Mouse (Mus musculus): ENCODE data around the gene Ctdnep1.
"Not testable (repeated sequence)": the region's sequence is repeated elsewhere in the genome, so short reads cannot be mapped to it uniquely, and the experiment has no call there.

The Ctdnep1 gene

DNA sequence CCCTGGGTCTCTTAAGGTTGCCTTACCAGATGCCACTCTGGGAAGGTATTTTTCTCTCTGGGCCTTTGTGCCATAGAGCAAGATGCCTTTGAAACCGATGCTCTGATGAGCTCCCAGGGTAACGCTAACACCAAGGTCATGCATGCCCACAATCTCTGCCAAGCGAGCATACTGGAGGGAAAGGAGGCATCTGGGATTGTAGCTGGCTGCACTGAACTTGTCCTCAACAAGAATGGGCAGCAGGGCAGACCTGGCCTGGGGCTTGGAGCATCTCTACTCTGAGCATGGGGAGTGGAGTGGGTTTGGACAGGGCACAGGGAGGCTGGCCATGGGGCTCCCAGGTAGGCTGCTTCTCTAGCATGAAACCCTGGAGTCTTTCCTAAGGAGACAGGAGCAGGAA is 32.5 kb downstream of the Ctdnep1 start:
- no peak for DNase-seq

DNA sequence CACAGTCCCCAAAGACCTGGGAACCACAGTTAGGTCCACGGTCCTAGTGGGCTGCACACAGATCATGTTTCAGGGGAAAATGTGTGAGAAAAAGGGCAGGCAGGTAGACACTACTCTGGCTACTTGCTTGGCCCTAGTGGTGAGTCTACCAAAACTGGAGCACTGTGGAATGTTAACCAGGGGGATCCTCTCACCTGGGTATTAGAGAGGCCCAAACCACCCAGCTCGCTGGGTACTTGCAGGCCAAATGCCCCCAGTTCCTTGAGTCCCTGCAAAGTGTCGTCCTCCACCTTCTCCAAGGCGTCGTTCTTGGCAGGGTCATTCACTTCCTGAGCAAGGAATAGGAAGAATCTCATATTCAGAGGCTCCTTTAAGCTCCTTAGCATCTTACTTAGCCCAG is 33.1 kb downstream of the Ctdnep1 start:
- DNase-seq = no peak

DNA sequence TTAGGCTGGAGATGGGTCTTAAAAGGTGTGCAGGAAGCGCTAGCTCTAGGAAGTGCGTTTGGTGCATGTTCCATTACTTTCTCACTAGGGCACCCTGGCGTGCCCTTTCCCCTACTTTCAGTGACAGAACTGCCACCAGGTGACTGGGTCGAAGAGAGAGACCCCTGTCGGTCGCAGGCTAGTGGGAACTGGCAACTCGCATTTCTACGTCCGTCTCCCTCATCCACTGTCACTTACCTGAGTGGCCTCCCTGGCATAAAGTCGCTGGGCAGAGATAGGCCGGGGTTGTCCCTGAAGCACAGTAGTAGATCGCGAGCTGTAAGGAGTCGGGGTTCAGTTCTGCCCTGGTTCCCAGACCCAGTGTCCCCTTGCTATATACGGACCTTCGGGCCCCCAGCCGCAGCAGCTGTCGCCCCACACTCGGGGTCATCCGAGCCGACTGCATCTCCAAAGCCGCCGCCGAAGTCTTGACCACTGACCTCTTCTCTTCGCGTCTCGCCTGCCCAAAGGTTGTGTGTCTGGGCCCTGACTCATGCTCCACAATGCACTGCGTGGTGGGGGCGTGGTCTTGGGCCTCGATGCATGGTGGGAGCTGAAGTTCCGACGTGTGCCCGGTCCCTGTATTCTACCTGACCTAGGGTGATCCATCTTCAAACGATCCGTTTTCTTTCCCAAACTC is 34.1 kb downstream of the Ctdnep1 start, which contains the start of gene Acadvl:
Gene Acadvl (minus strand): TSS at position 532 of the 679 bp plus-strand sequence.
- peak; percentile 82 to 87 for DNase-seq

DNA sequence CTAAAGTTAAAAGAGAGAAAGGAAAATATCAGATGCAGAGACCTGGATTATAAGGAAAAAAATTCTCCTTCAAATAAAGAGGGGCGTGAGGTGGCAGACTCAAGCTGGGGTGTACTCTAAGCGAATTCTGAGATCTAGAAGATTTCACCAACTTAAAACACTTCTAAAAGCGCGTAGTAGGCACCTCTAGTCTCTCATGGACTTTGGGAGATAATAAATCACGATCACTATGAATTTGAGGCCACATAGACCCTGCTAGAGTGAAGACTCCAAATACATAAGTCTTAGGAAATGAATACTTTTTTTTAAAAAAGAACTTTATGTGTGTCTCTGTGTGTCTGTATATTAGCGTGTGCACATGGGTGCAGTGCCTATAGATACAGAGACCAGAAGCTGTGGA is 34.7 kb downstream of the Ctdnep1 start:
- DNase-seq = no peak

DNA sequence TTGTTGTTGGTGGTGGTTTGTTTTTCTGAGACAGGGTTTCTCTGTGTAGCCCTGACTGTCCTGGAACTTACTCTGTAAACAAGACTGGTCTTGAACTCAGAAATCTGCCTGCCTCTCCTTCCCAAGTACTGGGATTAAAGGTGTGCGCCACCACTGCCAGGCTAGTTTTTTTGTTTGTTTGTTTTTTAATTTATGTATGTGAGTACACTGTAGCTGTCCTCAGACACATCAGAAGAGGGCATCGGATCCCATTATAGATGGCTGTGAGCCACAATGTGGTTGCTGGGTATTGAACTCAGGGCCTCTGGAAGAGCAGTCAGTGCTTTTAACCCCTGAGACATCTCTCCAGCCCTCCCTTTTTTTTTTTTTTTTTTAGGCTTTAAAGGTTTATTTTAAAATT is 35.2 kb downstream of the Ctdnep1 start:
- DNase-seq = not testable (repeated sequence)

DNA sequence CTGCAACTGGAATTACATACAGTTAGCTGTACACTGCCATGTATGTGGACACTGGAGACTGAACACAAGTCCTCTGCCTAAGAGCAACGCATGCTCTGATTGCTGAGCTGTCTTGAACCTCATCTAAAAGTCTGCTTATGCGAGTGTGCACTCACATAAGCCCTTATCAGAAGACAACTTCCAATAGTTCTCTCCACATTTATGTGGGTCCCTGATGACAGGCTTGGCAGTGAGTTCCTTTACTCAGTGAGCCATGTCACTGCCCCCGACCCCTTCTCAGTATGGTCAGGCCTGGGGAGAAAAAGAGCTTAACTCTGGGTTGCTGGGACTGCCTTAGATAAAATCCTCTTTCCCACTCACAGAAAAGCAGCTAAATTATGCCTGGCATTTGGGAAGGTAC is 35.7 kb downstream of the Ctdnep1 start, which contains the start of gene Dlg4:
Gene Dlg4 (plus strand): TSS at position 274 of the 400 bp plus-strand sequence.
- no peak for DNase-seq

DNA sequence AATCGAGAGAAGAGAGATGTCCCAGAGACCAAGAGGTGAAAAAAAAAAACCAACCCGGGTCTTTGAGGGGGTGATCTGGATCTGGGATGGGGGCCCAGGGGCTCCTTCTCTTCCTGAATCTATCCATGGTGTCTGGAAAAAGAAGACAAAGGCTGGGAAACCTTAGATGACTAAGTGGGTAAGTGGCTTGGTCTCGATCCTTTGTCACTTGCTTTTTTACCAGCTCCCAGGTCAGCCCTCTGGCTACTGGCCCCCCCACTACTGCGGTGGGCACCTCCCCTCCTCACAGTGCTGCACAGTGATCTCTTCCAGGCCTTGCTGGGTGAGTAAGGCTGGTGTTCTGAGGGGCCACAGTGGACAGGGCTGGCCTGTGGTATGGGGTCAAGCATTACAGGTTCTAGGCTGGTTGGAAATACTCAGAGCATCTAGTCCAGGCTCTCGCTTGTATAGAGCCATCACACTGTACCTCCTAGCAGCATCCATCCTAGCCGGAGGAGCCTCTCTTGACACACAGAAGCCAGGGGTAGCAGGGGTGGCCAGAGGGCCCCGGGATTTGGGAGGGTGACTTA is 36.3 kb downstream of the Ctdnep1 start:
- no peak for DNase-seq

DNA sequence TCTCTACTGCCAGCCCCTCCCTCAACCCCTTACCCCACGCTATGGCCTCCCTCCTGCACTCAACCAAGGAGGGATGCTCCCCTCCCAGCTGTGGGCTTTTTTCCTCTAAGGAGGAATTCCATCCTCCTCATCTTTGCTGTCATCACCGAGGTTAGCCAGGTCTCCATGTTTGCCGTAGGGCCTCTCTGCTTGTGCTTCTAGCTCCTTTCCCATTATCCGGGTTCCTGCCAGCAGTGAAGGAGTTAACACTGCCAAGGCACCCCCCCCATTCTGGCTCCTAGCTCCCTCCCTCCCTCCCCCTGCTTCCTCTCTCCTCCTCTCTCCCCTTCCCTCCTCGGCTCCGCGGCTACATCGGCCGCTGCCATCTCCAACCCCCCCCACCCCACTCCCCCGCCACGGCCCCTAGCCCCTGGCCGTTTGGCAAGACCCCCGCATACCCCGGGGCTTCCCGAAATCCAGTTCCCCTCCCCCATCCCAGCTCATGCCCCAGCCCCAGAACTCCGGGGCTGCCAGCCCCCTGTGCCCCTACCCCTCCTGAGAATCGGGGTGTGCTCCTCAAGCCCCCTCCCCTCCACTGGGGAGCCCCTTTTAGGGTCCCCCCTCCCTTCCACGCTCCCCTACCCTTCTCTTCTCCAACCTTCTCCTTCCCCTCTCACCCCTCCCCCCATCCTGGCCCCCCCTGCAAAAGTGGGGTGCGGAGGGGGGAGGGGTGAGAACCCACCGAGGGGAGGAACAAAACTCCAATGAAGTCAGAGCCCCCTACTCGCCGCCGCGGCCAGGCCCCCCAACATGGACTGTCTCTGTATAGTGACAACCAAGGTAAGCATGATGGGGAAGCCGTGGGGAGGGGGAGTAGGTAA is 37.4 kb downstream of the Ctdnep1 start:
- peak; percentile 58 to 65 for DNase-seq

DNA sequence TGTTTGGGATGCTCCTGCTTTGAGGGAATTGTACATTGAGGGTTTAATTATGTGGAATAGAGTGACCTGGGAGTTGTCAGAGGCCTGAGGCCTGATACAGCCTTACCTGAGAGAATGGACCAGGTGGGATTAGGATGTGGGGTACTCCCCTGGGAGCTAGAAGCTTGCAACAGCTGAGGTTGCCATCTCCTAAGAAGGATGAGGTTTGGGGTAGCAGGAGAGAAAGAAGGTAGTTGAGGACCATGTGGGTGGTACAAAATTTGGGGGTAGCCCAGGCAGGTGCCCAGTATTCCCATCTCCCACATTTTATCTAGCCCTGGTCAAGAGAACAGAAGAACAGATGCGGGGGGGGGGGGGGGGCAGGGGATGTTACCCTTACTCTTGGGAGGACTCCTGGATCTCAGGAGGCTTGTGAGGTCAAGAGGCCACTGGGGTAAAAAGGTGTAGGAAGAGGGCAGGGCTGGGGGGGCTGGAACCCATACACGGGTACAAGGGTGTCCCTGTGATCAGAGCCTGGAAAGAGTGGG is 38.6 kb downstream of the Ctdnep1 start:
- DNase-seq = no peak

DNA sequence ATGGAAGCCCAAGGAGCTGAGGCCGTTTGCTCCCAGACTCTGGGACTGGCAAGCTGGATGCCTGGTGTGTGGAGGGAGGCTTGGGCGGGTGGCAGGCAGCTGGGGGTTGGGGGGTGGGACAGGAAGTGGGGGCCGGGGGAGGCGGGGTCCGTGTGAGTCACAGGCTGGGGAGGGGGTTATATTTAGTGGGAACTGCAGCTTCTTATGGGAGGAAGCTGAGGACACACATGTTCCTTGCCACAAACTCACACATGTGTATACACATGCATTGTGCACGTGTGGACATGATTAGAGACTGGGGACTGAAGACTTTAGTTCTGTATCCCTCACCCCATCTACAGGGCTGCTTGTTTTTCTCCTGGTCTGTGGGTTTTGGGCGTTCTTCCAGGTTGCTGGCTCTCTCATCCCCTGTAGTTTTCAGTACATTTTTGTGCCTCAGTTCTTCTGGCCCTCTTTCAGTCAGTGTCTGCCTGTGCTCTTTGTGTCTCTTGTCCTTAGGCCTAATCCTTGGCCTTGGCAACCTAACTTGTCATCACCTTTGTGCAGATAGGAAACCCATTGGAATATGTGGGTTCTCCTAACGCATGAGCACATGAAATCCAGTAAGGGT is 39.2 kb downstream of the Ctdnep1 start:
- DNase-seq = peak; percentile 65 to 77

DNA sequence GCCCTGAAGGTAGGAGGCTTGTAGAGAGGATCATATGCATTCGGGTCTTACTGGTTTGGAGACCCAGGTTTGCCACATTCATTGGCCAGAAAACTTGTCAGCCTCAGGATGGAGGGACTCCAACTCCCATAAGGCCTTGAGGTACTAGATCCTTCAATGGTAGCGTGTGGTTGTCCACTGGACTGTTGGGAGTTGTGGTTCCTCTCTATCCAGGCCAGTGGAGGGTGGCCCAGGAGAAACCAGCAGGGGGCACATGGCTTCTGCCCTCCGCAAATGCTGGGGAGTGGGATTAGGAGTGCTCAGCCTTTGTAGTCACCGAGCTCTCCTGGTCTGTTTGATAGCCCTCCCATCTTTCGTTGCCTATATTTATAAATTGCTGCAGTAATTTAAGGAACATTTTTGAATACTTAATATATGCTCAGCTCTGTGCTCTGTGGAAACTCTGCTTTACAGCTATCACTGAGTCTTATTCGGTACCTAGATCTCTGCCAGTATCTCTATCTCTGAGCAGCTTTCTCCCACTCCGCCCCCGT is 39.8 kb downstream of the Ctdnep1 start:
- peak; percentile 69 to 79 for DNase-seq

DNA sequence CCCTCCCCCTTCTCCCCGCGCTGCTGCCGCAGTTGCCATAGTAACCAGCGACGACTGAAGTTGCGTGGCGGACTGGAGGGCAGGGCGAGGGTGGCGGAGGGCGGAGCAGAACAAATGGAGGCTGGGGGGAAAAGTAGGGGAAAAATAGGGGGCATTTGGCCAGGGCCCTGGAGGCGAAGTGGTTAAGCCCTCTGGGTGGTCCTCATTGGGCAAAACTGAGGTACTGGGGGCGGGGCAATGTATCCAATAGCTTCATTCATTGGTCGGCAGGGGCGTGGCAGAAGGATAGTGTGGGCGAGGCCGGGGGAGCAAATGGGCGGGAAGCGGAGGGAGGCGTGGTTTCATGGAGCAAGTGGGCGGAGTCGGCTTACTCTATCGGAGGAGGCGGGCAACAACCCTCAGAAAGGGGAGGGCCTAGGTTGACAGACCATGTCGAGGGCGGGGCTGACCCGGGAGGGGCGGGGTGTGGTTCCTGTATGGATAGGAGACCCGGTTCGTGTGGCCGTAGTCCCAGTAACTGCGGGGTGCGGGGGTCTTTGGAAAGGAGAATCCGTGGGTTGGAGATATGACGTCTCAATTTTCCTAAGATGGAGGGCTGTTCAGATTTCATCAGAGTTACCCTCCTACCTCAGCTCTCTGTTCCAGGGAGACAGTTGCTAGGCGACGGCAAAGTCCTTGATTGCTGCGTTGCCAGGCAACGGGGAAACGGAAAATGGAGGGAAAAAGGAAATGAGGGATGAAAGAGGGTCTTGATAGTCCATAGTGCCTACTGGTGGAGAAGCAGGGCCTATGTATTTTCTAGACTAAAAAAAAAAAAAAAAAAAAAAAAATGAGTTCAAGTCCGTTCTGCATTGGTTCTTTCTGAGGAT is 40.5 kb downstream of the Ctdnep1 start:
- peak; percentile 91 to 93 for DNase-seq

DNA sequence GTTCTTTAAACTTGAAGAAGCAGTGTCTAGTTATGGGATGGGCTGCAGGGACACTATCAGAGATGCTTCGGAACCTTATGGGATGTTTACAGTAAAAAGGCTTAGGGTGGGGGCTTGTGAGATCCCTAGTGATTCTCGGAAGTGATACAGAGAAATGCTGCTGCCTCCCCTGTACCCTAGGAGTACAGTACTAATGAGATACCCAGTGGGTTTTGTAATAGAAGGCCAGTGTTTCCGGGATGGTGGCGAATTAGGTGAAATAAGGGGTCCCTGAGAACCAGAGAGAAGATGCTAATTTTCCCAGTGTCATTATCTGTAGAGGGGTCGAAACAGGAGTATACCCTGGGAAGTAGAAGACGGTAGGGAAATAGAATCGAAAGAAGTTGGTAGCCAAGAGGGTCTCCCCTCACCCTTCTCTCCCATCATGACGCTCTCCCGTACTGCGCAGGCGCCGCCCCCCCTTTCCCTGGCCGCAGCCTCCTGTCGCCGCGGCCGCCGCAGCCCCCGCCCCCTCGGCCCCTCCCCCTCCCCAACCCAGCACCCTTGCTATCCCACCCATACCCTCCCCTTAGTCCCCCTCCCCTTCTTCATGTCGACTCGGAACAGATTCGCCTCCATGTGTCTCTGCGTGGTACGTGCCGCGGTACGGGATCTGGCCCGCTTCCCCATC is 42.7 kb downstream of the Ctdnep1 start:
- DNase-seq = peak in 1 of 2 experiments; percentile 31

DNA sequence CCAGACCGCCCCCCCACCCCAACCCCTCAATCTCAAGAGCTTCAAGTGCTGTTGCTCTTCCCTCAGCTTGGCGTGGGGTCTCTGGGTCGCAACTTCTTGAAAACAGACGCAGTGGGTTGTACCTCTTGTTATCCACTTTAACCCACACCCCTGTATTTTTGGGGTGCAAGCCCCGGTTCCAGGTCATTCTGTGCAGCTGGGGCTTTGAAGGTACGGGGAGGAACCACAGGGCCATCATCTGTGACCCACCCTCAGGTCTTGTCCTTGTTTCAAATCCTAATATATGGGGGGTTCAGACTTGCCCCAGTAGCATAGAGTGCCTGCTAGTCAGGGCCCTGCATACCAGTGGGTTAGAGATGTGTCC is 43.2 kb downstream of the Ctdnep1 start:
- DNase-seq = no peak

DNA sequence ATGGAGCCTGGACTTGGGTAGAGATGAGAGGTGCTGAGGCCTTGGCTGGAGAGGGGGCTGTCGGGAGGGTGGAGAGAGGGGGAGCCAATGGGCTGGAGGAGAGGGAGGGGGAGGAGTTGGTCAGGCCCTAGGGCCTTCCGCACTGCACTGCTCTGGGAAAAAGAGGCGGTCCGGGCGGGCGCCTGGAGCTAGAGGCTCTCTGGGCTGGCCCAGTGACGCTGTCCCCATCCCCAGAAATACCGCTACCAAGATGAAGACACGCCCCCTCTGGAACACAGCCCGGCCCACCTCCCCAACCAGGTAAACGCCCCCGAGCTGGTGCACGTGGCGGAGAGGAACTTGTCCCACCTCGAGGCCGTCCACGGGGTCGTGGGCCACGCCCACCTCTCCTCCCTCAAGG is 45.7 kb downstream of the Ctdnep1 start:
- DNase-seq = no peak

DNA sequence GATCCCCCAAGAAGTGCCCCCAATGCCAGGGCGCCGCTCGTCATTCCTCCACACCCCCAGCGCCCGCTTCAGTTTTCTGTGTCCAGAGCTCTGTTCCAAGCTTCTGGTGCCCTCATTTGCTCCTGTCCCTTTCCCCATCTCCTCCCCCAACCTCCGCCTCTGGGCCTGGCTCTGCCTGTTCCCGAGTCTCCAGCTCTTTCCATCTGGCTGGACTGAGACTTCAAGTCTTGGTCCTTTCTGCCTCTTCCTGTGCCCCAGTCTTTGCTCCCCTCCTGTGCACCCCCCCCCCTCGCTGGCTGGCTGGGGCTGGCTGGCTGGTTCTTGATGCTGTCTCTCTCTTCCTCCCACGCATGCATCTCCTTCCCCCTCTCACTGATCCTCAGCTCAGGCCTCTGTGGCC is 46.4 kb downstream of the Ctdnep1 start:
- peak in 1 of 2 experiments; percentile 39 for DNase-seq

DNA sequence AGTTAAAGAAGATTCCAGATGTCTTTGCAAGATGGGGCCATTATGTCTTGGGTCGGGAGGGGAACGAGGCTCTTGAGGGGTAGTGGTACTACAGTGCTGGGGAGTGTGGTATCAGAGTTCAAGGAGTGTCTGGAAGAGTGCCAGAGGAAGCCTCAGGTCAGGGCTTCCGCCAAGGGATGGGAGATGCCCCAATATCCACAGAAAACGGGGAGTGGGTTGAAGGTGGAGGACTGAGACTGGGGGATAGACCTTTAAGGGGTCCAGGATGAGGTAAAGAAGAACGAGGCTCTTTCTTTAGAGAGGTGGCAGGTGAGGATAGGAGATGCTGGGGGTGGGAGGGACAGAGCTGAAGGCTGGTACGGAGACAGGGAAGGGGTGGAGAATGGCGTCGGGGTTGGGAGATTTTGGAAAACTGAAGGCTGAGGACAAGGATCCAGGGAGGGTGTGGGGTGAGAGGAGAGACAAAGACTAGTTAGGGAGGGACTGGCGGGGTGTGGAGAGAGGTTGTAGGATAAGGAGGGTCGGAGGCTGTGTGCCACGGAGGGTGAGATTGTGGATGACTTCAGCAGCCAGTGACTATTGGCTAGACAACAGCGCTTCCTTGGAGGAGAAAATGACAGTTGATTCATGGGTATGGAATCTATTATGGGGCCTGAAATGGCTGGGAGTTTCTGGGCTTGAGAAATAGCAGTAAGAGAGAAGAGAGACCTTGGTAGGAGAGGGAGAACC is 47.6 kb downstream of the Ctdnep1 start:
- no peak for DNase-seq

DNA sequence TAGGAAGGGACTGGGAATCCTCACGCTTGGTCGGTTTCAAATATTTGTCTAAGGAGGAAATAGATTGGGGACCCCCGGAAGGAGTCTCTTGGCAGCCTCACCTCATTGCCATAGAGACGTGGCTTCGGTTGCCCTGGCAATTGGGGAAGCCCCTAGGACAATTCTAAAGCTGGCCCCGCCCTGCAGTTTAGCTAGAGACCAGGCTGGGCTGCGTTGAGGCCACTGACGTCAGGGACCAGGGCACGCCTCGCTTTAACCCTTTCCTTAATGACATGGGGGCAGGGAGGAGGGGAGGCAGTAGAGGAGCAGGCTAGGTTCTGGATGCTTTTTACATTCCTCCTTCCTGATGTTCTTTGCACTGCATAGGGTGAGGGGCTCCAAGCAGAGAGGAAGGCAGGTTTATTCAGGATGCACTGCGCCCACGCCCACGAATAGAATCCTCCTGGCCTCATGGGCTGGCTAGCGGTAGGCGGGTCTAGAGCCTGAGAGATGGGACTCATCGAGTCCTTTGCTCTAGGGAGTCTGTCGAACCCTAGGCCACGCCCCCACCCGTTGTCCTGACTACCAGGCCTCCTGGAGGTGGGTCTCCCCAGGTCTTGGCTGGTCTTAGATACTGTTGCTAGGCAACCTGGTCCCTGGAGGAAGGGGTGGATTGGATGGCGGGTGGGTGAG is 48.3 kb downstream of the Ctdnep1 start:
- DNase-seq = peak; percentile 60 to 77

DNA sequence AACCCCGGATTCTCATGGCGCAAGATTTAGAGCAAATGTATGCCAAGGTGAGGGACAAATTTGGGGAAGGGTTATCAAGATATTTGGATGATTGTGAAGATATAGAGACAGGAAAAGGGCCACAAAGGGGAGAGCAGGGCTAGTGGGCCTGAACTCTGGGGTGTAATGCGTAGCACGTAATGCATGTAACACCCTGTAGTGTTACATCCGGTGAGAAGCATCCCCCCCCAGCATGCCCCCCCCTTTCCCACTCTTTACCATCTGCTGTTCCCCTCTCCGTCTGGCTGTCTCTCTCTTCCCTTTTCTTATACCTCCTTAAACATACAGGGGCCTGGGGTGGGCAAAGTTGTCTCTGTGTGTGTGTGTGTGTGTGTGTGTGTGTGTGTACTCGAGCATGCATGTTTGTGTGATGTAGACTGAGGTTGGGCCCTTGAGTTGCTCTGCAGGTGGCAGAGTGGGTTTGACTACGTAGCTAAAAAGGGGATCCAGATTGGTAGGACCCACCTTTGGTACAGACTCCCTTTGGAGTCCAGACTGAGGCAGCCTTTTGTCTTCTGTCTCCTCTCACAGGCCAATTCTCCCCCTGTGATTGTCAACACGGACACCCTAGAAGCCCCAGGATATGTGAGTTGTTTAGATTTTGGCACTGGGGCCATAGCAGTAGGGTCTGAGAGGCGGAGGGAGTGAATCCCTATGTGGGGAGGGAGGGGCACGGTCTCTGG is 49.0 kb downstream of the Ctdnep1 start:
- DNase-seq = no peak
